Mouse (Mus musculus): Measurements from ENCODE around the gene Ebi3. TPM values are rescaled to one million over a fixed set of nuclear protein-coding genes. Genes with fewer than 3 reads are reported as not detected.
"Not testable (repeated sequence)": the region's sequence is repeated elsewhere in the genome, so short reads cannot be mapped to it uniquely, and the experiment has no call there.

Gene Ebi3
- not detected in 2 replicates for polyA plus RNA-seq (2011; ENCODE audit: insufficient read length, low read depth, missing spikeins)

GRCm38 (mm10) chr17:55952447-55953027, at the start of gene Ebi3:
Gene Ebi3 (plus strand): TSS chr17:55952640.
- TF ChIP-seq CTCF (IDR thresholded peaks at IDR 0.05; ENCODE audit: borderline replicate concordance, insufficient read depth, low read length): no peak
- no peak for TF ChIP-seq POLR2A (IDR thresholded peaks at IDR 0.05; ENCODE audit: low read depth, low read length)
- Histone ChIP-seq H3K27ac (ENCODE audit: insufficient read depth, low read length) (no peak within 1 kb of the TSS), H3K4me3 (ENCODE audit: insufficient read depth, low read length) (no peak within 1 kb of the TSS), H3K4me1 (ENCODE audit: control insufficient read depth, insufficient read depth, low read length) (no peaks in the 10 kb centered on the region)

GRCm38 (mm10) chr17:55903087-55903486, 49.4 kb upstream of the Ebi3 start:
- TF ChIP-seq CTCF (IDR thresholded peaks at IDR 0.05; ENCODE audit: borderline replicate concordance, insufficient read depth, low read length) (no peak), POLR2A (IDR thresholded peaks at IDR 0.05; ENCODE audit: low read depth, low read length) (no peak)
- no peaks in the 10 kb centered on the region for H3K4me1 ChIP-seq (ENCODE audit: control insufficient read depth, insufficient read depth, low read length)
- no peak overlapping the region for H3K27ac ChIP-seq (ENCODE audit: insufficient read depth, low read length)
- H3K4me3 ChIP-seq (ENCODE audit: insufficient read depth, low read length): no peak overlapping the region

- TF ChIP-seq POLR2A (IDR thresholded peaks at IDR 0.05; ENCODE audit: low read depth, low read length) (no peak), CTCF (IDR thresholded peaks at IDR 0.05; ENCODE audit: borderline replicate concordance, insufficient read depth, low read length) (no peak)
- Histone ChIP-seq H3K4me1 (ENCODE audit: control insufficient read depth, insufficient read depth, low read length) (no peaks in the 10 kb centered on the region), H3K4me3 (ENCODE audit: insufficient read depth, low read length) (no peak overlapping the region), H3K27ac (ENCODE audit: insufficient read depth, low read length) (no peak overlapping the region)
Observed at GRCm38 (mm10) chr17:55903687-55904086, 48.8 kb upstream of the Ebi3 start.

GRCm38 (mm10) chr17:55904131-55904530, 48.3 kb upstream of the Ebi3 start:
- Histone ChIP-seq H3K4me1 (ENCODE audit: control insufficient read depth, insufficient read depth, low read length) (no peaks in the 10 kb centered on the region), H3K4me3 (ENCODE audit: insufficient read depth, low read length) (no peak overlapping the region), H3K27ac (ENCODE audit: insufficient read depth, low read length) (no peak overlapping the region)
- TF ChIP-seq POLR2A (IDR thresholded peaks at IDR 0.05; ENCODE audit: low read depth, low read length) (no peak), CTCF (IDR thresholded peaks at IDR 0.05; ENCODE audit: borderline replicate concordance, insufficient read depth, low read length) (no peak)

GRCm38 (mm10) chr17:55906669-55907068, 45.8 kb upstream of the Ebi3 start:
- Histone ChIP-seq H3K27ac (ENCODE audit: insufficient read depth, low read length) (no peak overlapping the region), H3K4me3 (ENCODE audit: insufficient read depth, low read length) (no peak overlapping the region), H3K4me1 (ENCODE audit: control insufficient read depth, insufficient read depth, low read length) (no peaks in the 10 kb centered on the region)
- TF ChIP-seq CTCF (IDR thresholded peaks at IDR 0.05; ENCODE audit: borderline replicate concordance, insufficient read depth, low read length) (no peak), POLR2A (IDR thresholded peaks at IDR 0.05; ENCODE audit: low read depth, low read length) (no peak)

- no peak for TF ChIP-seq CTCF (IDR thresholded peaks at IDR 0.05; ENCODE audit: borderline replicate concordance, insufficient read depth, low read length)
- peak; percentile 91 for TF ChIP-seq POLR2A (IDR thresholded peaks at IDR 0.05; ENCODE audit: low read depth, low read length)
- Histone ChIP-seq H3K4me3 (ENCODE audit: insufficient read depth, low read length) (peak overlapping the region; percentile 43), H3K4me1 (ENCODE audit: control insufficient read depth, insufficient read depth, low read length) (no peaks in the 10 kb centered on the region), H3K27ac (ENCODE audit: insufficient read depth, low read length) (peak overlapping the region; percentile 6; the same call in 1 of the 2 replicates)
Observed at GRCm38 (mm10) chr17:55931553-55932502, 20.6 kb upstream of the Ebi3 start.

- H3K4me1 ChIP-seq (ENCODE audit: control insufficient read depth, insufficient read depth, low read length): no peaks in the 10 kb centered on the region
- no peak for TF ChIP-seq CTCF (IDR thresholded peaks at IDR 0.05; ENCODE audit: borderline replicate concordance, insufficient read depth, low read length)
- TF ChIP-seq POLR2A (IDR thresholded peaks at IDR 0.05; ENCODE audit: low read depth, low read length): no peak
- H3K27ac ChIP-seq (ENCODE audit: insufficient read depth, low read length): no peak overlapping the region
- H3K4me3 ChIP-seq (ENCODE audit: insufficient read depth, low read length): no peak overlapping the region
Observed at GRCm38 (mm10) chr17:55932635-55933034, 19.8 kb upstream of the Ebi3 start.

GRCm38 (mm10) chr17:55933191-55933590, 19.2 kb upstream of the Ebi3 start:
- no peak overlapping the region for H3K27ac ChIP-seq (ENCODE audit: insufficient read depth, low read length)
- TF ChIP-seq POLR2A (IDR thresholded peaks at IDR 0.05; ENCODE audit: low read depth, low read length) (no peak), CTCF (IDR thresholded peaks at IDR 0.05; ENCODE audit: borderline replicate concordance, insufficient read depth, low read length) (no peak)
- H3K4me3 ChIP-seq (ENCODE audit: insufficient read depth, low read length): no peak overlapping the region
- H3K4me1 ChIP-seq (ENCODE audit: control insufficient read depth, insufficient read depth, low read length): no peaks in the 10 kb centered on the region

GRCm38 (mm10) chr17:55944387-55944865, 8.0 kb upstream of the Ebi3 start:
- not testable (repeated sequence) for H3K4me1 ChIP-seq (ENCODE audit: control insufficient read depth, insufficient read depth, low read length)
- peak overlapping the region; percentile 47 for H3K4me3 ChIP-seq (ENCODE audit: insufficient read depth, low read length)
- peak overlapping the region; percentile 23 for H3K27ac ChIP-seq (ENCODE audit: insufficient read depth, low read length)
